Mouse (Mus musculus) limb, embryonic 14.5 days (tissue): ENCODE results near the gene Scaf4. TPM values are rescaled to one million over a fixed set of nuclear protein-coding genes. Genes with fewer than 3 reads are reported as not detected.
"Not testable (repeated sequence)": the region's sequence is repeated elsewhere in the genome, so short reads cannot be mapped to it uniquely, and the experiment has no call there.

Source experiments
- ATAC-seq: fragments of 200-750 bp; cut with Nextera tagmentation; 2 replicates; pipeline ENCODE4 v1.8.0; 2017; ENCODE audit warnings: low read depth, moderate number of reproducible peaks, moderate TSS enrichment; ENCODE audit not compliant: low FRiP score
- DNase-seq: peaks from one replicate; pipeline ENCODE4 v3.0.0-alpha.2; 2015; ENCODE audit warnings: low spot score
- H3K27ac ChIP-seq: fragments of 300-500 bp; sonication (generic); replicated peaks from 2 replicates; pipeline ENCODE4 v1.5.1; 2014; ENCODE audit warnings: low read depth, mild to moderate bottlenecking, low read length, moderate library complexity, mixed read lengths
- H3K27me3 ChIP-seq: fragments of 300-500 bp; sonication (generic); 2 replicates; pipeline ENCODE4 v1.6.1; 2014; ENCODE audit warnings: low read length, mixed read lengths; ENCODE audit not compliant: control insufficient read depth, insufficient read depth
- H3K36me3 ChIP-seq: fragments of 300-500 bp; sonication (generic); 2 replicates; pipeline ENCODE4 v1.6.1; 2014; ENCODE audit warnings: mild to moderate bottlenecking, low read length, moderate library complexity, mixed read lengths; ENCODE audit not compliant: control insufficient read depth, insufficient read depth
- H3K4me1 ChIP-seq: fragments of 300-500 bp; sonication (generic); 2 replicates; pipeline ENCODE4 v1.6.1; 2014; ENCODE audit warnings: antibody characterized with exemption, low read length, mixed read lengths; ENCODE audit not compliant: control insufficient read depth, insufficient read depth
- H3K4me2 ChIP-seq: fragments of 300-500 bp; sonication (generic); replicated peaks from 2 replicates; pipeline ENCODE4 v1.6.1; 2014; ENCODE audit warnings: low read depth, mild to moderate bottlenecking, low read length, moderate library complexity; ENCODE audit not compliant: severe bottlenecking
- H3K4me3 ChIP-seq: fragments of 300-500 bp; sonication (generic); replicated peaks from 2 replicates; pipeline ENCODE4 v1.5.1; 2014; ENCODE audit warnings: low read length
- H3K9ac ChIP-seq: fragments of 300-500 bp; sonication (generic); 2 replicates; pipeline ENCODE4 v1.6.1; 2014; ENCODE audit warnings: mild to moderate bottlenecking, low read depth, low read length, moderate library complexity; ENCODE audit not compliant: severe bottlenecking
- H3K9me3 ChIP-seq: fragments of 300-500 bp; sonication (generic); 2 replicates; pipeline ENCODE4 v1.6.1; 2016; ENCODE audit warnings: low read length; ENCODE audit not compliant: control insufficient read depth
- POLR2A ChIP-seq: fragments of 200-500 bp; IDR thresholded peaks from 2 replicates; pipeline ENCODE4 v1.8.0; 2012; ENCODE audit warnings: inconsistent platforms, mild to moderate bottlenecking, moderate library complexity, borderline replicate concordance; ENCODE audit not compliant: insufficient read depth, insufficient read length; ENCODE audit errors: extremely low read depth
- WGBS: fragments of 180-500 bp; shearing (Covaris S2); extraction: QIAGEN DNeasy Blood & Tissue Kit; methylation state at CpG from one replicate; pipeline ENCODE4 v1.1.7; 2014; 5-methylcytosine and 5-hydroxymethylcytosine counted together
- polyA plus RNA-seq, 2 experiments: library from polyadenylated mRNA; depleted of rRNA in 1 of 2; stranded (reverse) in 1 of 2; unstranded in 1 of 2; fragments of >200 nt; fragmentation: Nextera tagmentation in 1 of 2; extraction: Ambion mirVana in 1 of 2; gene quantifications; 2 replicates each; pipeline versions ENCODE4 v1.2.1 to v1.2.3; 2012 to 2014

Scaf4 gene
- polyA plus RNA-seq, 2 experiments, result 24.8 to 64.3 TPM

- DNase-seq (no peak), ATAC-seq (no peak)
- Histone ChIP-seq H3K4me3 (no peak overlapping the region), H3K36me3 (peaks cover 51% of the 10 kb centered on the region), H3K9ac (no peak overlapping the region), H3K9me3 (no peaks in the 10 kb centered on the region), H3K4me1 (0 out of 2 replicates have a peak, but pooled peaks cover 3% of the 10 kb centered on the region), H3K27me3 (no peaks in the 10 kb centered on the region), H3K27ac (no peak overlapping the region), H3K4me2 (no peak overlapping the region)
- WGBS, result 95% methylated on average over 2 of the region's 2 CpGs
- no peak for TF ChIP-seq POLR2A
Measured at GRCm38 (mm10) chr16:90261791-90262190, 22.5 kb downstream of the Scaf4 start.

- no peak for TF ChIP-seq POLR2A
- Histone ChIP-seq H3K4me1 (no peaks in the 10 kb centered on the region), H3K4me2 (no peak overlapping the region), H3K27me3 (no peaks in the 10 kb centered on the region), H3K4me3 (no peak overlapping the region), H3K36me3 (peaks cover 62% of the 10 kb centered on the region), H3K9me3 (no peaks in the 10 kb centered on the region), H3K27ac (no peak overlapping the region), H3K9ac (no peak overlapping the region)
- WGBS, result 91% methylated on average over 4 of the region's 4 CpGs
- ATAC-seq (no peak), DNase-seq (no peak)
Measured at GRCm38 (mm10) chr16:90260097-90260496, 24.2 kb downstream of the Scaf4 start.

- TF ChIP-seq POLR2A, result no peak
- Histone ChIP-seq H3K4me2 (no peak overlapping the region), H3K27ac (no peak overlapping the region), H3K9ac (no peak overlapping the region), H3K4me3 (no peak overlapping the region), H3K9me3 (no peaks in the 10 kb centered on the region), H3K27me3 (no peaks in the 10 kb centered on the region), H3K4me1 (no peaks in the 10 kb centered on the region), H3K36me3 (peaks cover 65% of the 10 kb centered on the region)
- ATAC-seq (no peak), DNase-seq (no peak)
- WGBS, result 88% methylated on average over 5 of the region's 5 CpGs
Measured at GRCm38 (mm10) chr16:90259623-90260022, 24.7 kb downstream of the Scaf4 start.

GRCm38 (mm10) chr16:90258950-90259349 is 25.4 kb downstream of the Scaf4 start:
- no peaks in the 10 kb centered on the region for H3K27me3 ChIP-seq
- TF ChIP-seq POLR2A, result no peak
- H3K27ac ChIP-seq, result no peak overlapping the region
- H3K9me3 ChIP-seq, result no peaks in the 10 kb centered on the region
- no peak for ATAC-seq
- H3K4me2 ChIP-seq, result no peak overlapping the region
- no peak overlapping the region for H3K4me3 ChIP-seq
- 92% methylated on average over 7 of the region's 7 CpGs for WGBS
- no peaks in the 10 kb centered on the region for H3K4me1 ChIP-seq
- no peak for DNase-seq
- no peak overlapping the region for H3K9ac ChIP-seq
- peaks cover 71% of the 10 kb centered on the region for H3K36me3 ChIP-seq

- TF ChIP-seq POLR2A, result no peak
- WGBS, result 85% methylated on average over 2 of the region's 2 CpGs
- Histone ChIP-seq H3K4me1 (no peaks in the 10 kb centered on the region), H3K36me3 (peaks cover 77% of the 10 kb centered on the region), H3K27me3 (no peaks in the 10 kb centered on the region), H3K27ac (no peak overlapping the region), H3K9me3 (no peaks in the 10 kb centered on the region), H3K4me3 (no peak overlapping the region), H3K4me2 (no peak overlapping the region), H3K9ac (no peak overlapping the region)
- ATAC-seq, result no peak
- DNase-seq, result no peak
Measured at GRCm38 (mm10) chr16:90252521-90252920, 31.8 kb downstream of the Scaf4 start.

GRCm38 (mm10) chr16:90251256-90251655 is 33.0 kb downstream of the Scaf4 start:
- H3K9ac ChIP-seq, ATAC-seq, H3K27me3 ChIP-seq, H3K27ac ChIP-seq, H3K4me1 ChIP-seq, DNase-seq, H3K4me3 ChIP-seq, H3K4me2 ChIP-seq, H3K9me3 ChIP-seq: not testable (repeated sequence)
- WGBS, result 86% methylated on average over 3 of the region's 3 CpGs
- peaks cover 71% of the 10 kb centered on the region for H3K36me3 ChIP-seq
